Mouse (Mus musculus): ENCODE data around the gene Lrrc39. TPM values are rescaled to one million over a fixed set of nuclear protein-coding genes. Genes with fewer than 3 reads are reported as not detected.
"Not testable (repeated sequence)": the region's sequence is repeated elsewhere in the genome, so short reads cannot be mapped to it uniquely, and the experiment has no call there.

Lrrc39 gene
- 0.32 and 0.50 TPM in 2 replicates for polyA plus RNA-seq (2012; rRNA removed)

GRCm38 (mm10) chr3:116562408-116563094, at the start of gene Lrrc39:
Lrrc39 (plus strand) TSS chr3:116562973.
- no peak for DNase-seq (ENCODE audit: low spot score)

GRCm38 (mm10) chr3:116520141-116520761, 42.5 kb upstream of the Lrrc39 start:
- no peak for DNase-seq (ENCODE audit: low spot score)

DNA sequence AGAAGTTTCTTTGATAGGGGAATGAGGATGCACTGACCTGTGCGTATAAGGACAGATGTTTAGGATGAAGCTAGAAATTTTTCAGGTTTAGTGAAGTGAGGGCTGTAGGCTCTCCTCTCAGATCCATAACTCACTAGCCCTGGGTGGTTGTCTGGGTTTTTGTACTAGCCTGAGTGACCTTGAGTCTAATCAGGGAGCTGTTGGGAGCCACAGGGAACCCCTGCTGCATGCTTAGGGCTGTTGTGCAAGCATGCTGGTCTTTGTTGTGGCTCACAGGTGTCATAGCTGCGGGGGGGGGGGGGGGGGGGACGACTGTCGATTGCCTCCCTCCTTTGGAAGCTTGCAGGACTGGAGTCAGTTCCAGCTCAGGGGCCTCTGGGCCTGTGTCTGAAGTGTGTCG, 33.0 kb upstream of the Lrrc39 start:
- no peak for DNase-seq (ENCODE audit: low spot score)

GRCm38 (mm10) chr3:116530826-116531225, 31.9 kb upstream of the Lrrc39 start:
- DNase-seq (ENCODE audit: low spot score), result no peak

- no peak for DNase-seq (ENCODE audit: low spot score)
These were observed 26.2 kb upstream of the Lrrc39 start for GRCm38 (mm10) chr3:116536428-116537199.

GRCm38 (mm10) chr3:116537200-116537573, 25.6 kb upstream of the Lrrc39 start:
- DNase-seq (ENCODE audit: low spot score), result no peak

DNA sequence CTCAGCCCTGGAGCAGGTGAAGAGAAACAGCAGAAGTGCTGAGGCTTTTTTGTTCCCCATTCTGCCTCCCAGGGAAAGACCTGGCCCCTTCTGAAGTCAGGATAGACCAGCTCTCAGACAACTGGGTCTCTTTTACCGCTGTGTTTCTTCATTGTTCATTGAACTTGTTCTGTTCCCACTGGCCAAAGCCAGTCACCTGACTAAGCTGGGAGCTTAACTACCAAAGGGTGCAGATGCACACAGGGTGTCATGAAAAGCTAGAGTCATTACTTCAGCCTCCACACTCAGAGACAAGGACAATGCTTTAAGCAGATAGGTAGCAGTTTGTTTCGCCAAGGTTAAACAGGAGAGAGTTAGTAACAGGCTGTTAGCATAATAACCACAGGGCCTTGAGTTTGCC, 20.7 kb upstream of the Lrrc39 start:
- no peak for DNase-seq (ENCODE audit: low spot score)

DNA sequence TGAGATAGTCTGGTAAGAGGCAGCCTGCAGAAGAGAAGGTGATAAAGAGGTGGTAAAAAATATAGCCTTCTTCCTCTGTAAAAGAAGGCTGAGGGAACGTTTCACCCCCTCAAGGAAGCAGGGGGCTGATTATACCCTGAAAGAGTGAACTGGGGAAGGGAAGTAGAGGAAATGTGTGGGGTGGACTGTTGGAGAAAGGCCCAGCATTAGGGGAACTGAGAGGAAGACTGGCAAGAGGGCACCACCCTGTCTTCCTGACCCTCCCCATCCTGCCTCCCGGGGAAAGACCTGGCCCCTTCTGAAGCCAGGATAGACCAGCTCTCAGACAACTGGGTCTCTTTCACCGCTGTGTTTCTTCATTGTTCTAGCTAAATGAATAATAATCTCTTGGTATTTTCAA, 20.2 kb upstream of the Lrrc39 start:
- no peak for DNase-seq (ENCODE audit: low spot score)

- DNase-seq (ENCODE audit: low spot score), result no peak
These were observed 15.3 kb upstream of the Lrrc39 start for GRCm38 (mm10) chr3:116547430-116547829.

- DNase-seq (ENCODE audit: low spot score), result no peak
These were observed 11.4 kb upstream of the Lrrc39 start for GRCm38 (mm10) chr3:116551362-116551761.

DNA sequence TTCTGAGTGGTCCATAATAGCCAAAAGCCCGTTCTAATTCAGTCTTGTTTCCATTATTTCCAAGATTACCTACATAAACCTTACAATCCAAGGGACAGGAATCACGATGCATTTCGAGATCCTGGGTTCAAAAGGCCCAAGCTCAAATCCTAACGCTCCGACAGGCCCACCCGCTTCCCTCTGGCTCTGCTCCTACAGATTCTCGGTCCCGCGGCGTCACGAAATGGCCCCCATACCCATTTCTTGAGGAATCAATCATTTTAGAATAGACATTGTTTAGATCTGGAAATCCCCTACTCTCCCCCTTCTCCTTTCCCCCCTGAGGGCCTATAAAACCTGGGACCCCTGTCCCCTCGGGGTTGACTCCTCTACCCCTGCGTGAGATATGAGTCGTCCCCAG, 1.5 kb upstream of the Lrrc39 start:
- DNase-seq (ENCODE audit: low spot score), result not testable (repeated sequence)

DNA sequence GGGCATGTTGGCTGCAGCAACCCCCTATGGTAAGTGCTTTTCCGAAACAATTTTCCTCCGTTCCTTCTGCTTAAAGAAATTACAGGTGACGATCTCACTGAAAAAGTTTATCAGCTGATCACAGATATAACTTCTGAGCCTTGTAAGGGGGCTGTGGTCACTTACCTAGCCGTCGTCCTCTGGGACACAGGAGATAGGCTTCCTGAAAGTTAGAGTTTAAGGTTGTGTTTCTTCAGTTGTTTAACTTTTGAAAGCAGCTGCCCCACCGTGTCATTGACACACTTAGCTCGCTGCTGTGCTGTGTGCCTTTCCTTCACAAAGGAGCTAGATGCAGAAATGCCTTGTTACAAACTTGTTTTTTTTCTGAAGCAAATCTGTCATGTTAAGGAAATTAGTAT, 321 bp downstream of the Lrrc39 start:
- no peak for DNase-seq (ENCODE audit: low spot score)

- no peak for DNase-seq (ENCODE audit: low spot score)
These were observed 7.9 kb downstream of the Lrrc39 start for GRCm38 (mm10) chr3:116570628-116571027.

DNA sequence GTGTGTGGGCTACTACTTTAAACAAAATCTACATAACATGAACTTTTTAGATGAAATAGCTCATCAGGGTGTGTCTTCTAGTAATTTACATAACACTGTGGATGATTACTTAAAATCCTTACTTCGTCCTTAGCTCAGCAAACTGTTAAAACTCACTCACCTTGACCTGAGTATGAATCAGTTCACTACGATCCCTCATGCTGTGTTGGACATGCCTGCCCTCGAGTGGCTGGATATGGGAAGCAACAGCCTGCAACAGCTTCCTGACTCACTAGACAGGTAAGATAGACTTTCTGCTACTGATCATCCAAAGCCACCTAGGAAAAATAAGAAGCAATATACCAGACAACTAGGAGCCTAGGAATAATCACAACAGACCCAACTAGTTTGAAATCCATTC, 14.5 kb downstream of the Lrrc39 start:
- DNase-seq (ENCODE audit: low spot score), result no peak

DNA sequence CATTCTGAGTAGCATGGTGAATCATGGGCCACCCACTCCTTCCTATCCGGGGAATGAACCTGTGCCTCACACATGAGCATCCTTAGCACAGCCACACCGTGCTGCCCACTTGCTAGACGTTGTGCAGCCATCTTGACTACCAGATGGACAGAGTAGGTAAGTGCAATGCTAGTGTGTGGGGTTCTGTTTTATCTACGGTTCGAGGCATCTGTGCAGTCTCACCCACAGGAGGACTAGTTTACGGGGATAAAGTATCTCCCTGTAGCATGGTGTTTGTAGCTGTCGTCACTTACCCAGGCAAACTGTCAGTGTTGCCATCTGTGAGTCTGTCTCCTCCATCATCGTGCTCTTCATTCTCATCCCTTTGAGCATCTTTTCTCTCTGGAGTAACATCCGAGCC, 19.4 kb downstream of the Lrrc39 start:
- DNase-seq (ENCODE audit: low spot score), result no peak

GRCm38 (mm10) chr3:116594076-116594727, 31.4 kb downstream of the Lrrc39 start:
- DNase-seq (ENCODE audit: low spot score), result no peak

DNA sequence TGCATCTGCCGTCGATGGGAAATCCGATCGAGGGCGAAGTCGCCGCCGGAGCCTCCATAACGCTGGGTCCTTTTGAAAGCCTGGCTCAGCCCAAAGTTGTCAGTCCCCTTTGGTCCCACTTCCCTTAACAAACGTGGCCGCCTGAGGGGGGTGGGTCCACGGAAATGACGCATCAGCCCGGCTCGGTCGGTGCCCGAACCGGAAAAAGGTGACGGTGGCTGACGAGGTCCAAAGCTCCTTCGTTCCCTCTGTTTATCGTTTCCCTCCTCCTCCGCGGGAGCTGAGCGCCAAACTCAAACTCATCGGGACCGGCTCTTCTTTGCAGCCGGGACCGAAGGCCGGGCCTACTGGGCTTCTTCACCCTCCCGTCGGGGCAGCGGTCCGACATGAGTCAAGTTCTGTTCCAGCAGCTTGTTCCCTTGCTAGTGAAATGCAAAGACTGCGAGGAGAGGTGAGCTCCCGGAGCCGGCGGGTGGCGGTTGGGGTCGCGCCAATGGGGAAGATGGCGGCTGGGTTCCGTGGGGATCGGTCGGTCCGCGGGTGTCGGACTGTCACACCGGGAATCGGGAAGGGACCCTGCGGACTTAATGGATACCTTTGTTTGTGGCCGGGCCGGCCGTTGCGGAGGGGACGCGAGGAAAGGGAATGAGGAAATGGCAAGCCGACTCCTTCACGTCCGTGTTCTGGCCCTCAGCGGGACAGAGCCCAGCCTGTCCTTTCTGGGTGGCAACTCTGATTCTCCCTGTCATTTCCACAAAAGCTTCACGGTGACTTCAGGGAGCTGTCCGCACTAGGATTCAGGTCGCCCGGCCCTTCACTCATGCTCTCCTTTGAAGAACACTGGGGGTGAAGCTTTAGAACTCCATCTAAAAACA, 32.2 kb downstream of the Lrrc39 start, which contains the start of gene Sass6:
Gene Sass6 (plus strand): TSS at position 255 of the 875 bp plus-strand sequence.
- DNase-seq (ENCODE audit: low spot score), result peak; percentile 95

- DNase-seq (ENCODE audit: low spot score), result no peak
These were observed 32.8 kb downstream of the Lrrc39 start for GRCm38 (mm10) chr3:116595603-116595991.

GRCm38 (mm10) chr3:116599705-116600104, 36.9 kb downstream of the Lrrc39 start:
- DNase-seq (ENCODE audit: low spot score), result no peak

DNA sequence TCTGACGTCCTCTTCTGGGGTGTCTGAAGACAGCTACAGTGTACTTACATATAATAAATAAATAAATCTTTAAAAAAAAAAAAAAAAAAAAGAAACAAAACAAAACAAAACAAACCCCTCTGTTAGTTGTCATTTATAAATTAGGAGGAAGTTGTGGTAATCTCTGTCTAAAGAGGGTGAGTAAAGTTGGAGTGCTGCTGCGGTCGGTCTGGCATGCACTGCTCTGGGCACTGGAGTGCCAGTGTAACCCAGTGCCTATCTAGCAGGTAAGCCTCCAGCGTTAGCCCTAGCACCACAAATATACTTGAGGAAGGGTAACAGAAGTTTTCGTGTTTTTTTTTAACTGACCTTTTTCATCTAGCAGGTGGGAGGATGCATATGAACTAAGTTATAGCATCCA, 38.2 kb downstream of the Lrrc39 start:
- no peak for DNase-seq (ENCODE audit: low spot score)

GRCm38 (mm10) chr3:116601781-116602180, 39.0 kb downstream of the Lrrc39 start:
- DNase-seq (ENCODE audit: low spot score), result no peak
